11 mouse cellular contexts compared by ENCODE assay signal in the genomic region with DNA sequence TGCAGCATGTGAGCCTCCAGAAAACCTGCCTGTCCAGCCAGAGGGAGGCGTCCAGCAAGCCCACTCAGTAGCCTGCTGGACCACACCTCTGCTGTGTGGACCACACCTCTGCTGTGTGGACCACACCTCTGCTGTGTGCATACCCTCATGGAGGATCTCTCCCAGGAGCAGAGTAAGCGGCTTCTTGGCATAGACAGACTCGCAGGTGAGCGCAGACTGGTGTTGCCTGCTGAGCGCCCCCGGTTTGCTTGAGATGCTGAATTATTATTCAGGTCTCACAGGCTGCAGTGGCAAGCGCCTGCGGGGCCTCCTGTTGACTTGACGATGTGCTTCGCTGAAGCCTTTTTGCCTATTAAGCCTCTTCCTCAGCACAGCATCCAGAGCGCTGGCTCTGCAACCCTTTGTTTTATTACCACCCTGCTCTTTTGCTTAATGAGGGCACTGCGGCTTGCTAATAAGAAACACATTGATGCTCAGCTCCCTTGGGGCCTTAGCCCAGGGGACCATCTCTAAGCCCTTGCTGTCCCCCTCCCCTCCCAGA.
DNase-seq lines count a peak whose midpoint lies in the region; ATAC-seq lines count a peak whose summit lies in the region.
"Had no signal": no experiment of that assay in that cellular context is flagged by ENCODE, and none has a peak within 500 bp of the region (broad histone marks: within the 10 kb centered on the region; RNA-seq: fewer than 3 reads in every experiment).

No protein-coding gene starts in this region.

- no peak overlapping the region for H3K9ac ChIP-seq in midbrain, embryonic 11.5 days (ENCODE audit: low read length)
- H3K9ac ChIP-seq: heart, embryonic 13.5 days; lung, embryonic 15.5 days had no signal

- WGBS in midbrain, embryonic 11.5 days: 9% methylated on average over 12 of the region's 12 CpGs

- ATAC-seq in midbrain, embryonic 11.5 days (ENCODE audit: low FRiP score): no peak

- H3K4me1 ChIP-seq in midbrain, embryonic 11.5 days (ENCODE audit: control insufficient read depth, insufficient read depth, low read length): peaks cover 6% of the 10 kb centered on the region; the same call in 1 of the 2 replicates
- H3K4me1 ChIP-seq: lung, embryonic 15.5 days had no signal

- no peak overlapping the region for H3K4me3 ChIP-seq in midbrain, embryonic 11.5 days (ENCODE audit: low read depth, low read length)
- H3K4me3 ChIP-seq: heart, embryonic 13.5 days; lung, embryonic 15.5 days had no signal

- no peaks in the 10 kb centered on the region for H3K36me3 ChIP-seq in midbrain, embryonic 11.5 days (ENCODE audit: control insufficient read depth, insufficient read depth, low read length)
- H3K36me3 ChIP-seq: heart, embryonic 13.5 days; lung, embryonic 15.5 days had no signal

- no peak overlapping the region for H3K27ac ChIP-seq in midbrain, embryonic 11.5 days (ENCODE audit: low read depth, low read length)
- H3K27ac ChIP-seq: heart, embryonic 13.5 days; lung, embryonic 15.5 days had no signal

- H3K27me3 ChIP-seq in midbrain, embryonic 11.5 days (ENCODE audit: control insufficient read depth, insufficient read depth, low read length): no peaks in the 10 kb centered on the region
- H3K27me3 ChIP-seq: lung, embryonic 15.5 days had no signal

- H3K4me2 ChIP-seq in midbrain, embryonic 11.5 days: no peak overlapping the region
- H3K4me2 ChIP-seq: heart, embryonic 13.5 days; lung, embryonic 15.5 days had no signal

- no peaks in the 10 kb centered on the region for H3K9me3 ChIP-seq in midbrain, embryonic 11.5 days (ENCODE audit: control insufficient read depth, low read length)
- H3K9me3 ChIP-seq: heart, embryonic 13.5 days; lung, embryonic 15.5 days had no signal

- intact Hi-C loops in heart, postnatal 36 days (cut with DNase I): no loop called here

- peak; percentile 49 for DNase-seq in MN1 (ENCODE audit: low spot score)
- DNase-seq in brain, embryonic 18.5 days (ENCODE audit: low read depth, low spot score): peak; percentile 8
- peak; percentile 71 for DNase-seq in forelimb bud, embryonic 11.5 days (ENCODE audit: low read depth, low spot score)
- peak; percentile 83 for DNase-seq in midbrain, embryonic 11.5 days (ENCODE audit: low spot score, missing footprints)
- no peak for DNase-seq in yolk sac, embryonic 10.5 days (ENCODE audit: low spot score)
- no peak for DNase-seq in heart, postnatal 36 days
- no peak for DNase-seq in adrenal gland, postnatal 4 days (ENCODE audit: low spot score in 2 of 2)
- no peak for DNase-seq in gastrocnemius, postnatal 4 days (ENCODE audit: low spot score in 2 of 2)
- DNase-seq: cerebellum, adult 2 months had no signal

Comparison
In these comparisons a context has a peak if more than half of its experiments do, and no peak if none do; other contexts are left out.
1. DNase-seq: peak in MN1 (single experiment), brain, embryonic 18.5 days (single experiment), forelimb bud, embryonic 11.5 days (single experiment) and midbrain, embryonic 11.5 days (single experiment); none in yolk sac, embryonic 10.5 days (single experiment), heart, postnatal 36 days (0 of 2), adrenal gland, postnatal 4 days (0 of 2) and gastrocnemius, postnatal 4 days (0 of 2).